Mouse (Mus musculus) heart, postnatal 4 days (tissue): ENCODE measurements around the gene Sprtn. TPM values are rescaled to one million over a fixed set of nuclear protein-coding genes. Genes with fewer than 3 reads are reported as not detected.

Source experiments
- DNase-seq: peaks from one replicate; pipeline ENCODE4 v3.0.0; 2021
- total RNA-seq, 2 experiments: library from RNA; stranded (reverse); gene quantifications; 2 replicates each; pipeline ENCODE4 v1.2.3; 2021

The Sprtn gene
- total RNA-seq, 2 experiments from 2014 or later, result 19.4 to 21.3 TPM

- DNase-seq, result no peak
Measured at GRCm38 (mm10) chr8:124905482-124905881, 7.8 kb downstream of the Sprtn start.

GRCm38 (mm10) chr8:124909936-124910335, 12.2 kb downstream of the Sprtn start:
- peak; percentile 77 for DNase-seq

GRCm38 (mm10) chr8:124910349-124910748, 12.7 kb downstream of the Sprtn start:
- DNase-seq, result peak; percentile 67

GRCm38 (mm10) chr8:124911938-124912872, 14.5 kb downstream of the Sprtn start:
- no peak for DNase-seq

GRCm38 (mm10) chr8:124914061-124914460, 16.4 kb downstream of the Sprtn start:
- DNase-seq, result no peak

GRCm38 (mm10) chr8:124917741-124918484, 20.2 kb downstream of the Sprtn start:
- DNase-seq, result no peak

- DNase-seq, result peak; percentile 70
Measured at GRCm38 (mm10) chr8:124921369-124922279, 23.9 kb downstream of the Sprtn start.

- no peak for DNase-seq
Measured at GRCm38 (mm10) chr8:124922490-124923089, 24.9 kb downstream of the Sprtn start.

- no peak for DNase-seq
Measured at GRCm38 (mm10) chr8:124923971-124924652, 26.4 kb downstream of the Sprtn start.

- DNase-seq, result no peak
Measured at GRCm38 (mm10) chr8:124925544-124926266, 28.0 kb downstream of the Sprtn start.

GRCm38 (mm10) chr8:124926351-124926771, 28.7 kb downstream of the Sprtn start:
- peak; percentile 86 for DNase-seq

- no peak for DNase-seq
Measured at GRCm38 (mm10) chr8:124929006-124929405, 31.3 kb downstream of the Sprtn start.

GRCm38 (mm10) chr8:124930086-124930485, 32.4 kb downstream of the Sprtn start:
- DNase-seq, result peak; percentile 27

- DNase-seq, result no peak
Measured at GRCm38 (mm10) chr8:124930649-124931048, 33.0 kb downstream of the Sprtn start.

- DNase-seq, result no peak
Measured at GRCm38 (mm10) chr8:124932435-124932834, 34.7 kb downstream of the Sprtn start.

- DNase-seq, result no peak
Measured at GRCm38 (mm10) chr8:124935116-124935515, 37.4 kb downstream of the Sprtn start.

- no peak for DNase-seq
Measured at GRCm38 (mm10) chr8:124936699-124937098, 39.0 kb downstream of the Sprtn start.

- DNase-seq, result no peak
Measured at GRCm38 (mm10) chr8:124937293-124937692, 39.6 kb downstream of the Sprtn start.

- DNase-seq, result no peak
Measured at GRCm38 (mm10) chr8:124943801-124944200, 46.1 kb downstream of the Sprtn start.

GRCm38 (mm10) chr8:124944406-124944805, 46.7 kb downstream of the Sprtn start:
- no peak for DNase-seq
